Mouse (Mus musculus) intestine, embryonic 16.5 days (tissue): ENCODE measurements at regions not wholly inside any gene's neighbourhood (a gene's known extent, or its start where the extent isn't known, plus 50 kb on each side); places are given as distances from the start of the nearest gene placed in this dataset.

Source experiments
- ATAC-seq: fragments of 200-750 bp; cut with Nextera tagmentation; 2 replicates; pipeline ENCODE4 v1.8.0; 2017; ENCODE audit warnings: moderate TSS enrichment, moderate library complexity
- H3K27ac ChIP-seq: fragments of 300-500 bp; sonication (generic); 2 replicates; pipeline ENCODE4 v1.5.1; 2014; ENCODE audit warnings: mild to moderate bottlenecking, low read length
- H3K27me3 ChIP-seq: fragments of 300-500 bp; sonication (generic); replicated peaks from 2 replicates; pipeline ENCODE4 v1.6.1; 2014; ENCODE audit warnings: low read length, control low read depth, mixed read lengths; ENCODE audit not compliant: control insufficient read depth, insufficient read depth
- H3K36me3 ChIP-seq: fragments of 300-500 bp; sonication (generic); 2 replicates; pipeline ENCODE4 v1.6.1; 2014; ENCODE audit warnings: low read length, control low read depth; ENCODE audit not compliant: control insufficient read depth, insufficient read depth
- H3K4me1 ChIP-seq: fragments of 300-500 bp; sonication (generic); 2 replicates; pipeline ENCODE4 v1.6.1; 2014; ENCODE audit warnings: low read length, control low read depth, mixed read lengths; ENCODE audit not compliant: control insufficient read depth, insufficient read depth
- H3K4me2 ChIP-seq: fragments of 300-500 bp; sonication (generic); 2 replicates; pipeline ENCODE4 v1.6.1; 2014; ENCODE audit warnings: low read depth, low read length, control low read depth
- H3K4me3 ChIP-seq: fragments of 300-500 bp; sonication (generic); 2 replicates; pipeline ENCODE4 v1.5.1; 2014; ENCODE audit warnings: mild to moderate bottlenecking, low read length
- H3K9ac ChIP-seq: fragments of 300-500 bp; sonication (generic); 2 replicates; pipeline ENCODE4 v1.6.1; 2014; ENCODE audit warnings: low read depth, low read length
- H3K9me3 ChIP-seq: fragments of 300-500 bp; sonication (generic); 2 replicates; pipeline ENCODE4 v1.6.1; 2016; ENCODE audit warnings: low read length, control low read depth; ENCODE audit not compliant: control insufficient read depth
- whole genome bisulfite sequencing: fragments of 180-500 bp; shearing (Covaris S2); extraction: QIAGEN DNeasy Blood & Tissue Kit; methylation state at CpG from one replicate; pipeline ENCODE4 v1.1.7; 2014; 5-methylcytosine and 5-hydroxymethylcytosine counted together

GRCm38 (mm10) chr3:128518806-128519205, 622.7 kb upstream of the Fam241a start:
- no peak overlapping the region for H3K4me2 ChIP-seq
- no peak for ATAC-seq
- H3K36me3 ChIP-seq = no peaks in the 10 kb centered on the region
- WGBS = 55% methylated on average over 4 of the region's 4 CpGs
- H3K4me1 ChIP-seq = no peaks in the 10 kb centered on the region; the same call in 1 of the 2 replicates
- H3K4me3 ChIP-seq = no peak overlapping the region
- H3K27ac ChIP-seq = no peak overlapping the region
- H3K9me3 ChIP-seq = no peaks in the 10 kb centered on the region
- H3K9ac ChIP-seq = no peak overlapping the region
- no peaks in the 10 kb centered on the region for H3K27me3 ChIP-seq

- Histone ChIP-seq H3K27me3 (no peaks in the 10 kb centered on the region), H3K27ac (no peak overlapping the region), H3K9me3 (no peaks in the 10 kb centered on the region), H3K9ac (no peak overlapping the region), H3K4me3 (no peak overlapping the region), H3K36me3 (no peaks in the 10 kb centered on the region), H3K4me1 (no peaks in the 10 kb centered on the region), H3K4me2 (no peak overlapping the region)
- WGBS = 45% methylated on average over 3 of the region's 3 CpGs
- ATAC-seq = no peak
Observed at GRCm38 (mm10) chr3:128471111-128471510, 575.0 kb upstream of the Fam241a start.

DNA sequence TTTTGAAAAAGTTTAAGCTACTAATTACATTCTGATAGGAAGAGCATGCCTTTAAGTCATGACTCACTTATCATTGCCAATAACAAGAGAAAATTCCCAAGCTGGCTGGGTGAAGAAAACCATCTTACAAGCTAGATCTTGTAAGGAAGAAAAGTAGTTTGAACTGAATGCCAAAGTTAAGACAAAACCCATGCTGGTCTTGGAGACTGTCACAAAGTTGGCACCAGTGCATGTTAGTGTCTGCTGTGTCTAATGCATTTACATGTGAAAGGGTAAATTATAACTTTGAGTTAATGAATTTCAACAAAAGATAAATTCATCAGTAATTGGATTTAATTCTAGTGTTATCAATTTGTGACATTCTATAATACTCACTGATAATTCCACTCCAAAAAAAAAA, 533.6 kb upstream of the Fam241a start:
- Histone ChIP-seq H3K4me2 (no peak overlapping the region), H3K9ac (no peak overlapping the region)
- no peak for ATAC-seq

GRCm38 (mm10) chr3:128415568-128415967, 519.4 kb upstream of the Fam241a start:
- H3K4me3 ChIP-seq = no peak overlapping the region
- 85% methylated on average over 2 of the region's 2 CpGs for WGBS
- no peak for ATAC-seq
- no peaks in the 10 kb centered on the region for H3K4me1 ChIP-seq
- no peak overlapping the region for H3K27ac ChIP-seq
- no peaks in the 10 kb centered on the region for H3K9me3 ChIP-seq
- no peak overlapping the region for H3K9ac ChIP-seq
- no peak overlapping the region for H3K4me2 ChIP-seq
- H3K36me3 ChIP-seq = no peaks in the 10 kb centered on the region
- no peaks in the 10 kb centered on the region for H3K27me3 ChIP-seq

More for the DNA sequence above, 533.6 kb upstream of the Fam241a start:
- Histone ChIP-seq H3K36me3 (no peaks in the 10 kb centered on the region), H3K4me3 (no peak overlapping the region), H3K27ac (no peak overlapping the region), H3K27me3 (no peaks in the 10 kb centered on the region), H3K9me3 (no peaks in the 10 kb centered on the region), H3K4me1 (no peaks in the 10 kb centered on the region)

DNA sequence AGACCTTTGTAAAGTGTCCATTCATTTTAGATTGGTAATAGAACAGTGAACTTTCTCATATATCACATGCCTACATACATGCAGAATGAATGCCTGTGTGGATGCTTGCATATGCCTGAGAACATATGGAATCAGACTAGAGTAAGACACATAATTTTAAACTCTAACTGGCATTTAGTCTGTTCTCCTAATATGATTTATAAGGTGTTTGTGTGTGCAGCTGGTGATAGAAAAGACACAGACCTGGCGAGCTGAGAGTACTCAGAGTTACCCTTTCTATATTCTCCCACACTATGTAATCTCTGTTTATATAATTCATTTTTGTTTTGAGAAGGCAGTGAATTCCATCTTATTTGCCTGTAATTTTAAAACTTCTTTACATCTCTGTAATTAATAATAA, 517.4 kb upstream of the Fam241a start:
- no peak overlapping the region for H3K27ac ChIP-seq
- H3K4me2 ChIP-seq = no peak overlapping the region
- no peaks in the 10 kb centered on the region for H3K27me3 ChIP-seq
- H3K9ac ChIP-seq = no peak overlapping the region
- 85% methylated on average over 1 of the region's 1 CpGs for WGBS
- H3K4me3 ChIP-seq = no peak overlapping the region
- H3K9me3 ChIP-seq = no peaks in the 10 kb centered on the region
- no peak for ATAC-seq
- H3K4me1 ChIP-seq = no peaks in the 10 kb centered on the region
- H3K36me3 ChIP-seq = no peaks in the 10 kb centered on the region

- H3K27ac ChIP-seq = no peak overlapping the region
- H3K27me3 ChIP-seq = no peaks in the 10 kb centered on the region
- ATAC-seq = no peak
Observed at GRCm38 (mm10) chr3:128412157-128412556, 516.0 kb upstream of the Fam241a start.

DNA sequence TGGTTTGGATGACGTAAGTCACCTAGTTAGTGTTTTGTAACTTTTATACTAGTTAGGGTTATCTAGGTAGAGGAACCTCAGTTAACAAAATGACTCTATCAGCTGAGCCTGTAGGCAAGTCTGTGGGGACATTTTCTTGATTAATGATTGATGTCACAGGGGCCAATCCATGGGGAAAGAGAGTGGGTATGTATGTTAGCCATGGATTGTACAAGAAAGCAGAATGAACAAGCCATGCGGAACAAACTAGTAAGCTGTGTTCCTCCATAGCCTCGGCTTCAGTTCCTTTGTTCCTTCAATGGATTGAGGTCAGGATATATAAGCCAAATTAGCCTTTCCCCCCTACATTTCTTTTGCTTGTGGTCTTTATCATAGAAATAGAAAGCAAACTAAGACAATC, 498.7 kb upstream of the Fam241a start:
- no peaks in the 10 kb centered on the region for H3K4me1 ChIP-seq
- H3K27me3 ChIP-seq = no peaks in the 10 kb centered on the region
- H3K36me3 ChIP-seq = no peaks in the 10 kb centered on the region
- H3K9me3 ChIP-seq = no peaks in the 10 kb centered on the region
- H3K9ac ChIP-seq = no peak overlapping the region
- no peak overlapping the region for H3K4me3 ChIP-seq
- no peak overlapping the region for H3K27ac ChIP-seq
- no peak for ATAC-seq
- no peak overlapping the region for H3K4me2 ChIP-seq
- WGBS = 88% methylated on average over 3 of the region's 3 CpGs

More at GRCm38 (mm10) chr3:128412157-128412556, 516.0 kb upstream of the Fam241a start:
- no peak overlapping the region for H3K9ac ChIP-seq
- H3K9me3 ChIP-seq = no peaks in the 10 kb centered on the region
- no peak overlapping the region for H3K4me3 ChIP-seq
- no peaks in the 10 kb centered on the region for H3K4me1 ChIP-seq
- H3K36me3 ChIP-seq = no peaks in the 10 kb centered on the region
- H3K4me2 ChIP-seq = no peak overlapping the region

GRCm38 (mm10) chr3:128380579-128380978, 484.5 kb upstream of the Fam241a start:
- Histone ChIP-seq H3K4me3 (no peak overlapping the region), H3K9ac (no peak overlapping the region), H3K9me3 (no peaks in the 10 kb centered on the region), H3K27me3 (no peaks in the 10 kb centered on the region), H3K36me3 (no peaks in the 10 kb centered on the region), H3K4me1 (no peaks in the 10 kb centered on the region), H3K27ac (no peak overlapping the region), H3K4me2 (no peak overlapping the region)
- WGBS = 81% methylated on average over 4 of the region's 4 CpGs
- no peak for ATAC-seq

DNA sequence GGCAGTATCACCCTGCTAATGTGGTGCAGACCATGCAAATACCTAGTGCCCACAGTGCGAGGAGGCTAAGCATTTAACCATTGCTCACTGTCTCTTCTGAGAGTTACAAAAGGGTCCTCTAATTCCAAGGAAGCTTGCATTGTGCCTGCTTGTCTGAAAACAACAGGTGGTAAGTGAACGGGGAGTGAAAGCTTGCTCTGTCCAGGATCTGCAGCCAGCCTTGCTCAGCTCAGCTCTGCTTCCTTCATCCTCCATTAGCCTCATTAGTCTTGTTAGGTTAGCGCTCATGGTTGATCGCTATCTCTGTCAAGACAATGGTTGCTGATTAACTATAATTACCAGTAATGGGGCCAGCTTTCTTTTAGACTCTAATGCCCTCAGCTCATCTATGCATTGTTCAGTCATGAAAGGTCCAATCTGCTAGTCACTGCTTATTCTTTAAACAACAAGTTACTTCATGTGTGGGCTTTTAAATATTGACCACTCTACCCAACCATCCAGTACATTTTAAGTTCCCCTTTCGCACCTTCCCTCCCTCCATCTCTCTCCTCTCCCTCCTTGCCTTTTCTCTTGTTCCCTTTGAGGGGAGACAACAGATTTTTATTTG, 473.5 kb upstream of the Fam241a start:
- H3K4me2 ChIP-seq = no peak overlapping the region
- H3K27me3 ChIP-seq = no peaks in the 10 kb centered on the region
- H3K27ac ChIP-seq = no peak overlapping the region
- H3K36me3 ChIP-seq = no peaks in the 10 kb centered on the region
- H3K9ac ChIP-seq = no peak overlapping the region
- H3K9me3 ChIP-seq = no peaks in the 10 kb centered on the region
- H3K4me3 ChIP-seq = no peak overlapping the region
- ATAC-seq = no peak
- H3K4me1 ChIP-seq = no peaks in the 10 kb centered on the region
- WGBS = 44% methylated on average over 5 of the region's 5 CpGs

DNA sequence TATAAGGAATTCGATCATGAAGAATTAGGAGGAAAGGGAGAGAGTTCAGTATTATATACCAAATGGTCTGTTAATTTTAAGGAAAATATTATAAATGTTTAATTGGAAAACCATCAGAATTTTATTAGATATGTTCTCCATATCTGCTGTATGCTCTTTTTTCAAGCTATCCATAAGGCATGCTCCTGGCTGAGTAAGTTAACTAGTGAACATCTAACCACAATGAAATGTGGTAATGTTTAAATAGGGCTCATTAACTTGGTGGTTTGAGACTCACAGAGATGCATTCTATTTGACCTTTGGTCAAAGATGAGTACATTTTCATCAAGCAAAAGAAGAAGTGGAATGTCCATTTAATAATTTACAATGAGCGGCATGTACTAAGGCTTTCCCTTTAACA, 466.2 kb upstream of the Fam241a start:
- 88% methylated on average over 2 of the region's 2 CpGs for WGBS
- no peaks in the 10 kb centered on the region for H3K36me3 ChIP-seq
- ATAC-seq = no peak
- H3K4me1 ChIP-seq = no peaks in the 10 kb centered on the region
- no peaks in the 10 kb centered on the region for H3K9me3 ChIP-seq
- no peak overlapping the region for H3K27ac ChIP-seq
- no peaks in the 10 kb centered on the region for H3K27me3 ChIP-seq
- H3K4me2 ChIP-seq = no peak overlapping the region
- H3K9ac ChIP-seq = no peak overlapping the region
- no peak overlapping the region for H3K4me3 ChIP-seq
